ENCODE assay signal across 28 mouse cellular contexts in genomic region chr6:49013458-49013857, GRCm38 (mm10). TPM values are rescaled to one million over a fixed set of nuclear protein-coding genes. Genes with fewer than 3 reads are reported as not detected.
DNase-seq lines count a peak whose midpoint lies in the region; ATAC-seq lines count a peak whose summit lies in the region.
"Had no signal": no experiment of that assay in that cellular context is flagged by ENCODE, and none has a peak within 500 bp of the region (broad histone marks: within the 10 kb centered on the region; RNA-seq: fewer than 3 reads in every experiment).

No protein-coding gene starts in this region.

- ATAC-seq in inflammation-experienced regulatory T-cells, adult 6 months: peak; percentile 93
- ATAC-seq: forebrain, embryonic 15.5 days; hindbrain, postnatal 0 days; Patski had no signal

- peak; percentile 26 for DNase-seq in thymus, postnatal 14 days
- DNase-seq in thymus, postnatal 10 days (ENCODE audit: low spot score in 2 of 2): no peak
- DNase-seq in T-cell, adult 2 months (ENCODE audit: low spot score): peak; percentile 32
- no peak for DNase-seq in ovary, postnatal 10 days (ENCODE audit: low spot score)
- DNase-seq in embryo, embryonic 11 days: no peak
- no peak for DNase-seq in layer of hippocampus, postnatal 25 days (ENCODE audit: extremely low spot score in 1 of 2, low spot score in 1 of 2)
- DNase-seq: adrenal gland, adult 8-10 months; adrenal gland, postnatal 36 days; cerebellum, adult 11 months; cerebellum, adult 8-10 months; cerebellum, postnatal 14 days; gastrocnemius, postnatal 36 days; heart, adult 18-20 months; heart, postnatal 10 days had no signal

RNA-seq across cellular contexts. Expression of gene Gpnmb, which starts 22.9 kb away (rescaled TPM):
- polyA plus RNA-seq in inflammation-experienced regulatory T-cells, adult 6 months (2017; shearing (Covaris generic)): 1 to 10 TPM; 1.2 to 3.5 (median 2.0) TPM
- total RNA-seq in layer of hippocampus, postnatal 25 days (2021): 1 to 10 TPM; 2.1 to 2.2 TPM
- total RNA-seq: CH12.LX; hematopoietic stem cell, adult 5-6 weeks had no signal

RNA-seq across cellular contexts. Expression of gene Svs1, which starts 26.8 kb away (rescaled TPM):
- not detected for polyA plus RNA-seq in inflammation-experienced regulatory T-cells, adult 6 months (2017; shearing (Covaris generic))
- total RNA-seq in layer of hippocampus, postnatal 25 days (2021): not detected
- total RNA-seq: adrenal gland, postnatal 36 days; CH12.LX; common myeloid progenitor, adult 5-6 weeks; gastrocnemius, adult 8-10 months; gastrocnemius, postnatal 36 days; heart, adult 18-20 months; heart, postnatal 10 days; hematopoietic stem cell, adult 5-6 weeks; hindbrain, postnatal 0 days had no signal
- polyA plus RNA-seq: brain, embryonic 14.5 days; embryonic facial prominence, embryonic 12.5 days; forebrain, embryonic 11.5 days; forebrain, embryonic 15.5 days; heart, embryonic 10.5 days; heart, embryonic 14.5 days; hindbrain, embryonic 13.5 days; hindbrain, postnatal 0 days; Patski had no signal

RNA-seq across cellular contexts. Expression of gene Doxl2, which starts 38.7 kb away (rescaled TPM):
- not detected for polyA plus RNA-seq in inflammation-experienced regulatory T-cells, adult 6 months (2017; shearing (Covaris generic))
- not detected for total RNA-seq in layer of hippocampus, postnatal 25 days (2021)
- total RNA-seq: adrenal gland, postnatal 36 days; CH12.LX; common myeloid progenitor, adult 5-6 weeks; gastrocnemius, adult 8-10 months; gastrocnemius, postnatal 36 days; heart, adult 18-20 months; heart, postnatal 10 days; hematopoietic stem cell, adult 5-6 weeks; hindbrain, postnatal 0 days had no signal
- polyA plus RNA-seq: brain, embryonic 14.5 days; embryonic facial prominence, embryonic 12.5 days; forebrain, embryonic 11.5 days; forebrain, embryonic 15.5 days; heart, embryonic 10.5 days; heart, embryonic 14.5 days; hindbrain, embryonic 13.5 days; hindbrain, postnatal 0 days; Patski had no signal

Comparison
In these comparisons a context has a peak if more than half of its experiments do, and no peak if none do; other contexts are left out.
1. DNase-seq: peak in thymus, postnatal 14 days (single experiment) and T-cell, adult 2 months (single experiment); none in thymus, postnatal 10 days (0 of 2), ovary, postnatal 10 days (single experiment), embryo, embryonic 11 days (single experiment) and layer of hippocampus, postnatal 25 days (0 of 2).